Mouse (Mus musculus): ENCODE data around the gene Gna15. TPM values are rescaled to one million over a fixed set of nuclear protein-coding genes. Genes with fewer than 3 reads are reported as not detected.

Gna15 gene
- polyA plus RNA-seq, 1 experiment from 2014 or later: 1.3 TPM

DNA sequence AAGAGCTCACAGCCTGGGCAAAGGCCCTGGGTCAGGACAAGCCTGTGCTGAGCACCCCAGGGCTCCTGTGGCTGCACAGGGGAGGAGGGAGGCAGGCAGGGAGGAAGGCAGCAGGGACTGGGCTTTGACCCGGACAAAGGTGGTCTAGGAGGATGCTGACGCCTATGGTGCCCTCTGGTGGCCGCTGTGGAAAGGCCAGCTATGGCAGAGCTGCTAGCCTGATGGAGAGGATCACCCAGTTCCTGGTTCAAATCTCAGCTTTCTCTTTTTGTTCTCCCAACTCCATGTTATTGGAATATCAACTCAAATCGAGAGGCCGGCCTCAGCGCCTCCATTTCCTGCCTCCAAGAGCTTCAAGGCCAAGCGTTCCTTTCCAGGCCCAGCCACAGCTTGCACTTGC, 26.2 kb upstream of the Gna15 start:
- Histone ChIP-seq H3K27ac (replicated peaks) (no peak overlapping the region), H3K4me1 (replicated peaks) (0 out of 2 replicates have a peak, but pooled peaks cover 4% of the 10 kb centered on the region), H3K27me3 (0 out of 2 replicates have a peak, but pooled peaks cover 3% of the 10 kb centered on the region), H3K9ac (no peak overlapping the region), H3K4me3 (no peak overlapping the region), H3K4me2 (no peak overlapping the region), H3K9me3 (no peaks in the 10 kb centered on the region), H3K36me3 (no peaks in the 10 kb centered on the region)
- WGBS: 14% methylated on average over 7 of the region's 7 CpGs
- ATAC-seq (ENCODE audit: low read depth): no peak

DNA sequence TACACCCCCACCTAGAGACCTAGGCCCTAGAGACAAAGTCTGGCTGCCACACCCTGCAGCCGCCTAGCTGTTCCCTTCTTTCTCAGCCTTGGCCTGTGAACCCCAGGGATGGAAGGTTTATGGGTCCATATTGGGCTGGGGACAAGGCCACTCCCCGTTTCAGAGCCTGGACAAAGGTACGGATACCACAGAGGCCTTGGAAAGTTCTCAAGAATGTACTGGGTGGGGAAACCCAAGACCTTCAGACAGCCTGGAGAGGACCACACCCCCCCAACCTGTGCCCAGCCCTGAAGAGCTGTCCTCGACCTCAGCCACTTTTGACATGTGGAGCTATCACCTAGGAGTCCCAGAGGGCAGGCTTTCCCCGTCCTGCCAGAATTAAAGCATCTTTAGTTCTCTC, 24.9 kb upstream of the Gna15 start:
- Histone ChIP-seq H3K27ac (replicated peaks) (no peak overlapping the region), H3K4me1 (replicated peaks) (peaks cover 9% of the 10 kb centered on the region), H3K4me3 (no peak overlapping the region), H3K4me2 (no peak overlapping the region), H3K27me3 (0 out of 2 replicates have a peak, but pooled peaks cover 3% of the 10 kb centered on the region), H3K9me3 (no peaks in the 10 kb centered on the region), H3K9ac (peak overlapping the region; percentile 22; the same call in 1 of the 2 replicates), H3K36me3 (no peaks in the 10 kb centered on the region)
- ATAC-seq (ENCODE audit: low read depth): no peak
- 69% methylated on average over 5 of the region's 5 CpGs for WGBS

DNA sequence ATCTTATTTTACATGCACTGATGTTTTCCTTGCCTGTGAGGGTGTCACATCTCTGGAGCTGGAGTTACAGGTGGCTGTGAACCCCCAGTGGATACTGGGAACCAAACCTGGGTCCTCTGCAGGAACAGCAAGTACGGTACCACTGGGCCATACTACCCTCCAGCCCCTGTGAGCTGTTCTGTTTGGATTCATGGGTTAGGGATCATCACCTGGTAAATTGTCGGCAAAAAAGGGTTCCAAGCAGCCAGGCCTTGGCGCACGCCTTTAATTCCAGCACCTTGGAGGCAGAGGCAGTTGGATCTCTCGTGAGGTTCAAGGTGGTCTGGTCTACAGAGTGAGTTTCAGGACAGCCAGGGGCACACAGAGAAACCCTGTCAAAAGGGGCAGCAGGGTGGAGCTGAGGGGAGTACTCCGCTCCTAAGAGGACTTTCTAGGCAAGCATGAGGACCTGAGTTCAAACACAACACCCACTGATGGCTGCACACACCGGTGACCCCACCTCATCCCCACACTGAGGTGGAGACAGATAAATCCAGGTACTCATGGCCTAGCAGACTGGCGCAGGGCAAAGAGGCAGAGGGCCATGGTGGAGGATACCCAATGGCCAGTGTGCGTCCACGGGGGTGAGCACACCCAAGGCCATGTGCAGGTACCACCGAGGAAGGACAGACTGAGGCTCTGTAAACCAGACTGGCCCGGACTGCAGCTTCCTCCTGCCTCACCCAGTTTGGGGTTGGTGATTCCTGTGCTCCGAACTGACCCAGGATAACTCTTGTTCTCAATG, 23.0 kb upstream of the Gna15 start:
- no peaks in the 10 kb centered on the region for H3K9me3 ChIP-seq
- no peak for ATAC-seq (ENCODE audit: low read depth)
- peaks cover 29% of the 10 kb centered on the region for H3K4me1 ChIP-seq (replicated peaks)
- 0 out of 2 replicates have a peak, but pooled peaks cover 3% of the 10 kb centered on the region for H3K27me3 ChIP-seq
- H3K36me3 ChIP-seq: no peaks in the 10 kb centered on the region
- H3K4me2 ChIP-seq: no peak overlapping the region
- H3K4me3 ChIP-seq: no peak overlapping the region
- no peak overlapping the region for H3K27ac ChIP-seq (replicated peaks)
- peak overlapping the region; percentile 49; the same call in 1 of the 2 replicates for H3K9ac ChIP-seq
- 91% methylated on average over 13 of the region's 13 CpGs for WGBS

DNA sequence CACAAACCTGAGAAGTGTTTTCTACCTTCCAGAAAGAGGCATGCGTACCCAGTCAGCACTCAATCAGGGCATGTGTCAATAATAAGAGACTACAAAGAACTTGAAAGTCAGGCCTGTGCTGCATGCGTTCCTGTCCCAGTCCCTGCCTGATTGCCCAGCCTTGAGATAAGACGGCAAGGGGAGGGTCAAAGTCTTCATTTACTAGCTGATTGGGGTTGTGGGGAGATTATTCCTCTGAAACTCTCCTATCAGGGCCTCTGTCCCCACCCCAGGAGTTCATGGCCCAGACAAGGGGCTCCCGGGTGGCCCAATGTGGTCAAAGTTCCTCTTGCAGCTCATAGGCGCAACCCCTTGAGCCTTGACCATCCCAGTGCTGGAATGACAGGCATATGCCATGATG, 22.3 kb upstream of the Gna15 start:
- Histone ChIP-seq H3K4me1 (replicated peaks) (peaks cover 35% of the 10 kb centered on the region), H3K36me3 (no peaks in the 10 kb centered on the region), H3K9ac (peak overlapping the region; percentile 49; the same call in 1 of the 2 replicates), H3K27me3 (0 out of 2 replicates have a peak, but pooled peaks cover 3% of the 10 kb centered on the region), H3K27ac (replicated peaks) (peak overlapping the region; percentile 28; the same call in 1 of the 2 replicates), H3K4me2 (no peak overlapping the region), H3K4me3 (no peak overlapping the region), H3K9me3 (no peaks in the 10 kb centered on the region)
- WGBS: 85% methylated on average over 5 of the region's 5 CpGs
- no peak for ATAC-seq (ENCODE audit: low read depth)

DNA sequence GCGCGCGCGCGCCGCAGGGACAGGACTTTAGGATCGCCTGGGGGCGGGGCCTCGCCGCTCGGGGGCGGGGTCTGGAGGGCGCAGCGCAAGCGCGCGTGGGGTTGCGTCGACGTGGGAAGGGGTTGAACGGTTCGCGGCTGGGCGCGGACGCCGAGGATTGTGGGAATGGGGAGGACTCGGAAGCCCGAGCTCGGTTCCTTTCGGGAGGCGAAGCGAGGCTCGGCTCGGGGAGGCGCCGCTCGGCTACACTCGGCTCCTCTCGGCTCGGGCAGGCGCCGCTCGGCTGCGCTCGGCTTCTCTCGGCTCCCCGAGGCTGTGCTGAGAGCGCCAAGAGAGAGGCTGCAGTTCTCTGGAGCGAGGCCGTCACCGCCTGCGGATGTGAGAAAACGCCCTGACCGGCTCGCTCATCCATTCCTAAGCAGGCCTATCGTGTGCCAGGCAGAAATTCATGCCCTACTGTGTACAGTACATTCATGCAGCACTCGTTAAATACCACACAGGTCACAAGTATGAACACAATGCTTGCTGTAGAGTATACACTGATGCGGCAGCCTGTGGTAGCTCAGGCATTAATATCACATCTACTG, 21.2 kb upstream of the Gna15 start, which contains the start of gene Gna11:
Gna11 (minus strand) TSS at position 30 of the 587 bp plus-strand sequence.
- ATAC-seq (ENCODE audit: low read depth): peak; percentile 96
- H3K9me3 ChIP-seq: no peaks in the 10 kb centered on the region
- WGBS: 2% methylated on average over 35 of the region's 59 CpGs

DNA sequence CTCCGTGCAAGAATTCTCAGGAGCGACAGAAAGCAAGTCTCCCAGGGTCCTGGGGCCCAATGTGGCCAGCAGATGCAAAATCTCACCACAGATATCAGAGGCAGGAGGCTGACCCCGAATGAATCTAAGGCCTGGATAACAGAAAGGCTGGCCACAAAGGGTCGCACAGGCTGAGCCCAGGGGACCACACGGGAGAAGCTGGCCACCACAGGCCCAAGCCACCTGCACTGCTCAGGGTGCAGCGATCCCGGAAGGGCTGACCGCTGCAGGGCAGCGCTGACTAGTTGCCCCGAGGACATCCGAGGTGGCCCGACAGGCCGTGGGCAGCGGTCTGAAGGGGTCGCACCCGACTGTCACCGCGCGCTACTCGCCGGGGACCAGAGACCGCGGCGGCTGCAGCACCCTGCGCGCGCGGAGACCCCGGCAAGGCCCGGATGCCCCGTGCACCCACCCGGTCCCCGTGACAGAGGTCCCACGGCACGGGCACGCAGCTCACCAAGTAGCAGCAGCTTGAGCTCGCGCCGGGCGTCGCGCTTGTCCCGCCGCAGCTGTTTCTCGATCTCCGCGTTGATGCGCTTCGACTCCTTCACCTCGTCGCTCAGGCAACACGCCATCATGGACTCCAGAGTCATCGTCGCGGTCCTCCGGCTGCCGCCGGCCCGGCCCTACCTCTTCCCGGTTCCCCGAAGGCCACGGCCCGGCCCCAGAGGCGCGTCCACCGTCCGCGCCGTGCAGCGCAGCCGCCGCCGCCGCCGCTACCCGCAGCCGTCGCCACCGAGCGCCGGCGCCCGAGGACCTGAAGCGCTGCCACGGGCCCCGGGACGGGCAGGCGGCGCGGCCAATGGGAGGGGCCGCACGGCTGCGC, 20.5 kb upstream of the Gna15 start:
- ATAC-seq (ENCODE audit: low read depth): peak; percentile 21
- Histone ChIP-seq H3K9ac (peak overlapping the region; percentile 98), H3K4me3 (peak overlapping the region; percentile 94), H3K9me3 (no peaks in the 10 kb centered on the region), H3K4me1 (replicated peaks) (peaks cover 42% of the 10 kb centered on the region), H3K27ac (replicated peaks) (peak overlapping the region; percentile 89), H3K4me2 (peak overlapping the region; percentile 99), H3K27me3 (0 out of 2 replicates have a peak, but pooled peaks cover 3% of the 10 kb centered on the region), H3K36me3 (no peaks in the 10 kb centered on the region)
- WGBS: under 1% methylated on average over 91 of the region's 93 CpGs

More for the DNA sequence above, 21.2 kb upstream of the Gna15 start, which contains the start of gene Gna11:
- peak within 1 kb of the TSS; percentile 94 for H3K4me3 ChIP-seq
- peak within 1 kb of the TSS; percentile 94 for H3K27ac ChIP-seq (replicated peaks)
- no peaks in the 10 kb centered on the region for H3K36me3 ChIP-seq
- H3K4me2 ChIP-seq: peak within 1 kb of the TSS; percentile 99
- H3K9ac ChIP-seq: peak within 1 kb of the TSS; percentile 98
- peaks cover 42% of the 10 kb centered on the region for H3K4me1 ChIP-seq (replicated peaks)
- H3K27me3 ChIP-seq: 0 out of 2 replicates have a peak, but pooled peaks cover 3% of the 10 kb centered on the region

DNA sequence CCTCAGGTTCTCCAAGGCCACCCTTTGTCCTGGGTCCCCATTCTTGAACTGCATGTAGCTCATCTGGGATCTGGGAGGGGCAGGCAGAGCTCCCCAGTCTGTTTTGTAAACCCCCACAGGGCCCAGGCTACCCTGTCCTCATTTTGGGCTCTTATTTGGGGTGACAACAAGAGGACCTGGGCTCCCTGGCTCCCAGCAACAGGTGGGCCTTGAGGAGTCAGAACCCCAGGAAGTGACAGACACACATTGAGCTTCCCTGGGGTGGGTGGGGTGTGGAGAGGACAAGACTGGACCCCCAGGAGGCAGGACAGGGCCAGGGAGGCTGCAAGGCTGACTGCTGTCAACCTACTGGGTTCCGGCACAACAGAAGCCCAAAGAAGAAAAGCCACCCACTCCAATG, 19.6 kb upstream of the Gna15 start:
- Histone ChIP-seq H3K27me3 (no peaks in the 10 kb centered on the region), H3K9me3 (no peaks in the 10 kb centered on the region), H3K4me2 (peak overlapping the region; percentile 99), H3K27ac (replicated peaks) (no peak overlapping the region), H3K9ac (peak overlapping the region; percentile 98), H3K36me3 (no peaks in the 10 kb centered on the region), H3K4me1 (replicated peaks) (peaks cover 42% of the 10 kb centered on the region), H3K4me3 (peak overlapping the region; percentile 94)
- WGBS: 81% methylated on average over 1 of the region's 1 CpGs
- ATAC-seq (ENCODE audit: low read depth): no peak

DNA sequence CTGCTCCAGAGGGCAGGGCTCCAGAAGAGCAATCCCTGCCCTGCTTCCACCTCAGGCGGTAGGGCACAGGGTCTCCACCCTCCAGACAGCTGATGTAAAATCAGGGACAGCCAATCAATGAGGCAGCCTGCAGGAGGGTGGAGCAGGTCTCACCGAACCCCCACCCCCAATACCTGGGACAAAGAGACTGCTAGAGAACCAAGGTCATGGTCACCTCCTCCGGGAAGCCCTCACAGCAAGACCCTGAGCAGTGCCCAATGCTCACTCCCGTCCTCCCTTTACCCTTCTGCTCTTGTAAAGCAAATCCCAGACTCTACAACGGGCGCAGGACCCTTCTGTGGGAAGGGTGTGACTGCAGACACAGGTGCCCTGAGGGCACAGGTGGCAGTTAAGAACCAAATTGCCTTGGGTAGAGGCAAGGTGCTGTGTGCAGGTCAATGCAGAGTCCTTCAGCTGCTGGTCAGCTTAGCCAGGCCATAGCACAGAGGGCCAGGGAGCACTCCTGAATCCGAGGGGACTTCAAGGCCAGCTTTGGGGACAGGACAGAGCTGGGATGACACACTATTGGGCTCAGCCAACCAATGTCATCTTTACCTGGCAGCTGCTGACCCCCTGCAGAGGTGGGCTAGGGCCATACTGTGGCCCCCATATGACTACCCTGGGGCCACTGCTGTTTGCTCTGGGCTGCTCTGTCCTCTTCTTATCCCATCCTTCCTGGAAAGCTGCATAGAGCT, 18.9 kb upstream of the Gna15 start:
- H3K9me3 ChIP-seq: no peaks in the 10 kb centered on the region
- peak overlapping the region; percentile 99 for H3K4me2 ChIP-seq
- H3K27ac ChIP-seq (replicated peaks): no peak overlapping the region
- H3K9ac ChIP-seq: peak overlapping the region; percentile 98
- no peaks in the 10 kb centered on the region for H3K36me3 ChIP-seq
- 78% methylated on average over 7 of the region's 7 CpGs for WGBS
- H3K4me1 ChIP-seq (replicated peaks): peaks cover 42% of the 10 kb centered on the region
- no peaks in the 10 kb centered on the region for H3K27me3 ChIP-seq
- no peak for ATAC-seq (ENCODE audit: low read depth)
- H3K4me3 ChIP-seq: peak overlapping the region; percentile 94

DNA sequence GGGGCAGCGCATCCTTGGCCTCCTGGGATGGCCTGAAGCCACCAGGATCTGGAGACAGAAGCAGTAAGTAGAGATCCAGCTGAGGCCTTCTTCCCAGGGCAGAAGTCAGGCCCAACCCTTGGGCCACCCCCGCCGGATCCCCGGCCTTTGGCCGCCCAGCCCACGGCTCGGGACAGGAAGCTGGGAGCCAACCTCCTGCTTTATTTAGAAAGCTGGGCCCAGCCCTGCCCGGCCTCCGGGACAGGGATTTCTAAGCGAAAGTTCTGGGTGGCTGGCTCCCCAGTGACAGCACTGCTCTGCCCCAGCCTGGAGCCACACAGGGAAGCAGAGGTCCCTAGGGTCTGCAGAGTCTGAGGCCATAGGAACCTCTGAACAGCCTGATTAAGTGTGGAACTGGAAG, 17.8 kb upstream of the Gna15 start:
- H3K4me1 ChIP-seq (replicated peaks): peaks cover 42% of the 10 kb centered on the region
- no peak for ATAC-seq (ENCODE audit: low read depth)

DNA sequence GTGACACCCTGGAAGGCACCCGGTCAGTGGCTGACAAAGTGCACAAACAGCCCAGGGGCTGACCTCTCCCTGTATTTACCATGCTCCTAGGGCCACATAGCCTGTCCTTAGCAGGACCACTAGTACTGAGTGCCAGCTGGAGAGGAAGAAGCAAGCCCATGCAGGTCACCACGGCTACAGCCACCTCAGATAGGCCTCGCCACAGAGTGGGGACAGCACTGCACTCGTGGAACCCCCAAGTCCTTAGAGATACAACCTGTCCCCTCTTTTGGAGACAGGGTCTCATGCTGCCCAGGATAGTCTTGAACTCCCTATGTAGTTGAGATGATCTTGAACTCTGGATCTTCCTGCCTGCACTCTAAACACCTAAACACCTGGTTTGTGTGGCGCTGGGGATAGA, 17.3 kb upstream of the Gna15 start:
- ATAC-seq (ENCODE audit: low read depth): no peak
- Histone ChIP-seq H3K9me3 (no peaks in the 10 kb centered on the region), H3K4me3 (no peak overlapping the region), H3K9ac (0 out of 2 replicates have a peak overlapping the region, but pooled peaks have one; percentile 52), H3K4me1 (replicated peaks) (peaks cover 42% of the 10 kb centered on the region), H3K4me2 (peak overlapping the region; percentile 15; the same call in 1 of the 2 replicates), H3K36me3 (no peaks in the 10 kb centered on the region), H3K27me3 (no peaks in the 10 kb centered on the region), H3K27ac (replicated peaks) (no peak overlapping the region)
- 89% methylated on average over 5 of the region's 5 CpGs for WGBS

More for the DNA sequence above, 17.8 kb upstream of the Gna15 start:
- no peak overlapping the region for H3K27ac ChIP-seq (replicated peaks)
- WGBS: 80% methylated on average over 10 of the region's 10 CpGs
- no peaks in the 10 kb centered on the region for H3K36me3 ChIP-seq
- no peaks in the 10 kb centered on the region for H3K9me3 ChIP-seq
- no peak overlapping the region for H3K4me3 ChIP-seq
- no peaks in the 10 kb centered on the region for H3K27me3 ChIP-seq
- H3K4me2 ChIP-seq: peak overlapping the region; percentile 15
- 0 out of 2 replicates have a peak overlapping the region, but pooled peaks have one; percentile 52 for H3K9ac ChIP-seq

Measured in neural tube, embryonic 13.5 days (tissue).